Mouse (Mus musculus) spleen, adult 2 months (tissue): Measurements from ENCODE around the gene Celsr1. TPM values are rescaled to one million over a fixed set of nuclear protein-coding genes. Genes with fewer than 3 reads are reported as not detected.

Experiments
- DNase-seq, 2 experiments: peaks; one replicate each; pipeline versions ENCODE4 v3.0.0 to v3.0.0-alpha.2; 2012 to 2021; ENCODE audit warnings: low spot score in 2 of 2, low read depth in 1 of 2
- H3K27ac ChIP-seq: fragments of 200-500 bp; 2 replicates; pipeline ENCODE4 v1.5.1; 2012; ENCODE audit warnings: low read length, inconsistent platforms; ENCODE audit not compliant: insufficient read depth
- H3K27me3 ChIP-seq: fragments of 200-500 bp; 2 replicates; pipeline ENCODE4 v1.6.1; 2012; ENCODE audit warnings: mild to moderate bottlenecking, moderate library complexity, low read length, inconsistent platforms; ENCODE audit not compliant: control insufficient read depth, insufficient read depth
- H3K36me3 ChIP-seq: fragments of 200-500 bp; 2 replicates; pipeline ENCODE4 v1.6.1; 2012; ENCODE audit warnings: mild to moderate bottlenecking, low read length, inconsistent platforms; ENCODE audit not compliant: control insufficient read depth, insufficient read depth
- H3K4me1 ChIP-seq: fragments of 200-500 bp; 2 replicates; pipeline ENCODE4 v1.6.1; 2011; ENCODE audit warnings: inconsistent platforms; ENCODE audit not compliant: control insufficient read depth, insufficient read depth, insufficient read length
- H3K4me3 ChIP-seq: fragments of 200-500 bp; 2 replicates; pipeline ENCODE4 v1.5.1; 2011; ENCODE audit warnings: mild to moderate bottlenecking, inconsistent platforms; ENCODE audit not compliant: insufficient read depth, insufficient read length; ENCODE audit errors: extremely low read depth
- CTCF ChIP-seq: fragments of 200-500 bp; IDR thresholded peaks from 2 replicates; pipeline ENCODE4 v1.5.1; 2011; ENCODE audit warnings: mild to moderate bottlenecking, inconsistent platforms; ENCODE audit not compliant: insufficient read depth, insufficient read length, insufficient replicate concordance; ENCODE audit errors: extremely low read depth
- POLR2A ChIP-seq: fragments of 200-500 bp; IDR thresholded peaks from 2 replicates; pipeline ENCODE4 v1.6.1; 2011; ENCODE audit warnings: low read depth, low read length, inconsistent platforms
- WGBS: fragments of 180-500 bp; shearing (Covaris S2); methylation state at CpG from one replicate; pipeline ENCODE4 v1.1.7; 2018; 5-methylcytosine and 5-hydroxymethylcytosine counted together
- polyA plus RNA-seq: library from polyadenylated mRNA; depleted of rRNA; stranded (reverse); fragments of >200 nt; gene quantifications from 2 replicates; pipeline ENCODE4 v1.2.3, GENCODE M21; 2012

The Celsr1 gene
- polyA plus RNA-seq, 1 experiment, result 7.4 TPM

- Histone ChIP-seq H3K4me1 (peaks cover 7% of the 10 kb centered on the region; the same call in 1 of the 2 replicates), H3K27ac (no peak overlapping the region), H3K27me3 (no peaks in the 10 kb centered on the region), H3K36me3 (no peaks in the 10 kb centered on the region), H3K4me3 (no peak overlapping the region)
- 87% methylated on average over 16 of the region's 16 CpGs for WGBS
- no peak for DNase-seq
- TF ChIP-seq CTCF (no peak), POLR2A (no peak)
Observed at GRCm38 (mm10) chr15:85975746-85976145, 57.8 kb downstream of the Celsr1 start.

GRCm38 (mm10) chr15:85971596-85971995, 62.0 kb downstream of the Celsr1 start:
- 86% methylated on average over 5 of the region's 5 CpGs for WGBS
- DNase-seq, result no peak
- TF ChIP-seq POLR2A (no peak), CTCF (no peak)
- H3K27me3 ChIP-seq, result no peaks in the 10 kb centered on the region
- H3K4me3 ChIP-seq, result no peak overlapping the region
- no peak overlapping the region for H3K27ac ChIP-seq
- peaks cover 6% of the 10 kb centered on the region; the same call in 1 of the 2 replicates for H3K4me1 ChIP-seq
- H3K36me3 ChIP-seq, result no peaks in the 10 kb centered on the region

GRCm38 (mm10) chr15:85970441-85970840, 63.1 kb downstream of the Celsr1 start:
- Histone ChIP-seq H3K4me3 (no peak overlapping the region), H3K27ac (no peak overlapping the region), H3K4me1 (no peaks in the 10 kb centered on the region), H3K36me3 (no peaks in the 10 kb centered on the region), H3K27me3 (no peaks in the 10 kb centered on the region)
- DNase-seq, result no peak
- 53% methylated on average over 8 of the region's 8 CpGs for WGBS
- TF ChIP-seq CTCF (no peak), POLR2A (no peak)

GRCm38 (mm10) chr15:85969707-85970153, 63.8 kb downstream of the Celsr1 start:
- no peaks in the 10 kb centered on the region for H3K36me3 ChIP-seq
- no peak overlapping the region for H3K27ac ChIP-seq
- H3K4me3 ChIP-seq, result no peak overlapping the region
- no peak for DNase-seq
- 42% methylated on average over 3 of the region's 3 CpGs for WGBS
- H3K4me1 ChIP-seq, result no peaks in the 10 kb centered on the region
- no peak for TF ChIP-seq POLR2A
- no peak for TF ChIP-seq CTCF
- no peaks in the 10 kb centered on the region for H3K27me3 ChIP-seq

- H3K27ac ChIP-seq, result no peak overlapping the region
- no peaks in the 10 kb centered on the region for H3K36me3 ChIP-seq
- no peak for DNase-seq
- TF ChIP-seq CTCF (no peak), POLR2A (no peak)
- H3K4me1 ChIP-seq, result no peaks in the 10 kb centered on the region
- H3K27me3 ChIP-seq, result no peaks in the 10 kb centered on the region
- no peak overlapping the region for H3K4me3 ChIP-seq
- 87% methylated on average over 7 of the region's 7 CpGs for WGBS
Observed at GRCm38 (mm10) chr15:85969291-85969690, 64.3 kb downstream of the Celsr1 start.

GRCm38 (mm10) chr15:85966032-85966431, 67.5 kb downstream of the Celsr1 start:
- 81% methylated on average over 7 of the region's 7 CpGs for WGBS
- TF ChIP-seq POLR2A (no peak), CTCF (no peak)
- Histone ChIP-seq H3K27me3 (no peaks in the 10 kb centered on the region), H3K27ac (no peak overlapping the region), H3K36me3 (no peaks in the 10 kb centered on the region), H3K4me3 (no peak overlapping the region), H3K4me1 (peaks cover 12% of the 10 kb centered on the region; the same call in 1 of the 2 replicates)
- no peak for DNase-seq

GRCm38 (mm10) chr15:85963279-85963840, 70.2 kb downstream of the Celsr1 start:
- no peak for DNase-seq
- no peak overlapping the region for H3K27ac ChIP-seq
- H3K4me3 ChIP-seq, result no peak overlapping the region
- peaks cover 12% of the 10 kb centered on the region; the same call in 1 of the 2 replicates for H3K4me1 ChIP-seq
- 43% methylated on average over 8 of the region's 8 CpGs for WGBS
- H3K36me3 ChIP-seq, result no peaks in the 10 kb centered on the region
- no peaks in the 10 kb centered on the region for H3K27me3 ChIP-seq
- no peak for TF ChIP-seq CTCF
